Mouse (Mus musculus) liver, embryonic 13.5 days (tissue): ENCODE results near the gene Kif2c. TPM values are rescaled to one million over a fixed set of nuclear protein-coding genes. Genes with fewer than 3 reads are reported as not detected.

Experiments used
- ATAC-seq: fragments of 200-750 bp; cut with Nextera tagmentation; 2 replicates; pipeline ENCODE4 v1.8.0; 2017; ENCODE audit warnings: low read depth, mild to moderate bottlenecking, moderate number of reproducible peaks, moderate library complexity
- DNase-seq: peaks from one replicate; pipeline ENCODE4 v3.0.0; 2022
- H3K27ac ChIP-seq: fragments of 300-500 bp; sonication (generic); 2 replicates; pipeline ENCODE4 v1.5.1; 2015; ENCODE audit warnings: moderate library complexity, mild to moderate bottlenecking, inconsistent platforms
- H3K27me3 ChIP-seq: fragments of 300-500 bp; sonication (generic); 2 replicates; pipeline ENCODE4 v1.6.1; 2015; ENCODE audit warnings: mild to moderate bottlenecking, inconsistent platforms
- H3K36me3 ChIP-seq: fragments of 300-500 bp; sonication (generic); 2 replicates; pipeline ENCODE4 v1.6.1; 2015; ENCODE audit warnings: mild to moderate bottlenecking, inconsistent platforms
- H3K4me1 ChIP-seq: fragments of 300-500 bp; sonication (generic); replicated peaks from 2 replicates; pipeline ENCODE4 v1.6.1; 2015; ENCODE audit warnings: inconsistent platforms
- H3K4me2 ChIP-seq: fragments of 300-500 bp; sonication (generic); 2 replicates; pipeline ENCODE4 v1.6.1; 2015; ENCODE audit warnings: inconsistent platforms, mild to moderate bottlenecking, moderate library complexity
- H3K4me3 ChIP-seq: fragments of 300-500 bp; sonication (generic); replicated peaks from 2 replicates; pipeline ENCODE4 v1.5.1; 2015; ENCODE audit warnings: mild to moderate bottlenecking, inconsistent platforms
- H3K9ac ChIP-seq: fragments of 300-500 bp; sonication (generic); 2 replicates; pipeline ENCODE4 v1.6.1; 2015; ENCODE audit warnings: mild to moderate bottlenecking, inconsistent platforms
- H3K9me3 ChIP-seq: fragments of 300-500 bp; sonication (generic); replicated peaks from 2 replicates; pipeline ENCODE4 v1.6.1; 2016; ENCODE audit warnings: inconsistent platforms
- WGBS: fragments of 180-500 bp; shearing (Covaris S2); methylation state at CpG from one replicate; pipeline ENCODE4 v1.1.7; 2015; ENCODE audit not compliant: insufficient replicate concordance; 5-methylcytosine and 5-hydroxymethylcytosine counted together
- microRNA-seq: library from miRNA; unstranded; fragments of <30 nt; microRNA quantifications from one replicate; pipeline ENCODE4, GENCODE M21; 2016
- polyA plus RNA-seq: library from polyadenylated mRNA; unstranded; fragments of >200 nt; fragmentation: Nextera tagmentation; extraction: Ambion mirVana; gene quantifications from 2 replicates; pipeline ENCODE4 v1.2.1, GENCODE M21; 2015

The Kif2c gene
- polyA plus RNA-seq, 1 experiment from 2014 or later: 35.8 TPM

- H3K27ac ChIP-seq: no peak overlapping the region
- no peak for ATAC-seq
These were observed 71.5 kb downstream of the Kif2c start for GRCm38 (mm10) chr4:117110985-117111384.

GRCm38 (mm10) chr4:117110249-117110648, 72.2 kb downstream of the Kif2c start:
- Histone ChIP-seq H3K9me3 (no peaks in the 10 kb centered on the region), H3K4me2 (no peak overlapping the region), H3K36me3 (no peaks in the 10 kb centered on the region), H3K9ac (no peak overlapping the region), H3K4me1 (no peaks in the 10 kb centered on the region), H3K27ac (no peak overlapping the region), H3K27me3 (no peaks in the 10 kb centered on the region), H3K4me3 (no peak overlapping the region)
- 84% methylated on average over 13 of the region's 13 CpGs for WGBS
- no peak for DNase-seq
- no peak for ATAC-seq

More at GRCm38 (mm10) chr4:117110985-117111384, 71.5 kb downstream of the Kif2c start:
- H3K36me3 ChIP-seq: no peaks in the 10 kb centered on the region
- no peaks in the 10 kb centered on the region for H3K4me1 ChIP-seq
- H3K9ac ChIP-seq: no peak overlapping the region
- WGBS: 73% methylated on average over 11 of the region's 11 CpGs
- no peak overlapping the region for H3K4me2 ChIP-seq
- H3K4me3 ChIP-seq: no peak overlapping the region
- DNase-seq: no peak
- no peaks in the 10 kb centered on the region for H3K9me3 ChIP-seq
- no peaks in the 10 kb centered on the region for H3K27me3 ChIP-seq

Small RNAs within 50 kb of the gene (microRNA-seq; reads per million reads assigned to microRNA genes)
- not detected for gene Gm22398

Other genes starting within 250 kb of the Kif2c start
- gene Urod, start 188.2 kb downstream of the Kif2c start, polyA plus RNA-seq: 558 and 568 TPM in 2 replicates
- gene Hectd3, start 187.3 kb downstream of the Kif2c start, polyA plus RNA-seq: 7.8 and 7.9 TPM in 2 replicates
- gene Eif2b3, start 163.2 kb downstream of the Kif2c start, polyA plus RNA-seq: 46.4 and 49.8 TPM in 2 replicates
- 0.36 and 0.51 TPM in 2 replicates for gene Ptch2, start 86.6 kb downstream of the Kif2c start, polyA plus RNA-seq
- gene Btbd19, start 56.9 kb downstream of the Kif2c start, polyA plus RNA-seq: 5.5 and 5.6 TPM in 2 replicates
- gene Tctex1d4, start 55.8 kb downstream of the Kif2c start, polyA plus RNA-seq: not detected in 2 replicates
- gene Plk3, start 48.7 kb downstream of the Kif2c start, polyA plus RNA-seq: 1.2 and 1.3 TPM in 2 replicates
- gene Rps8, start 26.4 kb downstream of the Kif2c start, polyA plus RNA-seq: 877 and 919 TPM in 2 replicates
- gene Tmem53, start 69.3 kb upstream of the Kif2c start, polyA plus RNA-seq: 3.5 and 3.6 TPM in 2 replicates
- not detected in 2 replicates for gene Armh1, start 69.5 kb upstream of the Kif2c start, polyA plus RNA-seq